Mouse (Mus musculus) heart, adult 2 months (tissue): ENCODE measurements around the gene Acot8.

ENCODE experiments used
- CTCF ChIP-seq: fragments of 200-600 bp; IDR thresholded peaks from 2 replicates; pipeline ENCODE4 v1.8.1; 2022; ENCODE audit warnings: antibody characterized with exemption, mild to moderate bottlenecking, moderate library complexity
- POLR2A ChIP-seq: fragments of 200-500 bp; IDR thresholded peaks from 2 replicates; pipeline ENCODE4 v1.6.1; 2011; ENCODE audit warnings: mild to moderate bottlenecking, low read depth, low read length, control low read depth; ENCODE audit not compliant: insufficient read depth

GRCm38 (mm10) chr2:164850061-164850460 lies 45.4 kb upstream of the Acot8 start:
- no peak for TF ChIP-seq CTCF
- no peak for TF ChIP-seq POLR2A
